Mouse (Mus musculus) embryonic facial prominence, embryonic 15.5 days (tissue): ENCODE results near the gene Klhl33. TPM values are rescaled to one million over a fixed set of nuclear protein-coding genes. Genes with fewer than 3 reads are reported as not detected.
"Not testable (repeated sequence)": the region's sequence is repeated elsewhere in the genome, so short reads cannot be mapped to it uniquely, and the experiment has no call there.

Experiments used
- ATAC-seq: fragments of 200-750 bp; cut with Nextera tagmentation; 2 replicates; pipeline ENCODE4 v1.8.0; 2017; ENCODE audit warnings: low read depth, moderate TSS enrichment; ENCODE audit not compliant: insufficient number of reproducible peaks, low FRiP score, low TSS enrichment
- H3K27ac ChIP-seq: fragments of 300-500 bp; sonication (generic); replicated peaks from 2 replicates; pipeline ENCODE4 v1.5.1; 2015; ENCODE audit warnings: mild to moderate bottlenecking, inconsistent platforms
- H3K27me3 ChIP-seq: fragments of 300-500 bp; sonication (generic); 2 replicates; pipeline ENCODE4 v1.6.1; 2015; ENCODE audit warnings: inconsistent platforms
- H3K36me3 ChIP-seq: fragments of 300-500 bp; sonication (generic); 2 replicates; pipeline ENCODE4 v1.6.1; 2015; ENCODE audit warnings: mild to moderate bottlenecking, inconsistent platforms
- H3K4me1 ChIP-seq: fragments of 300-500 bp; sonication (generic); 2 replicates; pipeline ENCODE4 v1.6.1; 2015; ENCODE audit warnings: inconsistent platforms
- H3K4me2 ChIP-seq: fragments of 300-500 bp; sonication (generic); replicated peaks from 2 replicates; pipeline ENCODE4 v1.6.1; 2015; ENCODE audit warnings: mild to moderate bottlenecking, inconsistent platforms
- H3K4me3 ChIP-seq: fragments of 300-500 bp; sonication (generic); replicated peaks from 2 replicates; pipeline ENCODE4 v1.5.1; 2015; ENCODE audit warnings: mild to moderate bottlenecking, inconsistent platforms
- H3K9ac ChIP-seq: fragments of 300-500 bp; sonication (generic); 2 replicates; pipeline ENCODE4 v1.6.1; 2015; ENCODE audit warnings: inconsistent platforms
- H3K9me3 ChIP-seq: fragments of 300-500 bp; sonication (generic); replicated peaks from 2 replicates; pipeline ENCODE4 v1.6.1; 2016; ENCODE audit warnings: inconsistent platforms
- WGBS: fragments of 180-500 bp; shearing (Covaris S2); methylation state at CpG from one replicate; pipeline ENCODE4 v1.1.7; 2015; 5-methylcytosine and 5-hydroxymethylcytosine counted together
- polyA plus RNA-seq: library from polyadenylated mRNA; unstranded; fragments of >200 nt; fragmentation: Nextera tagmentation; extraction: Ambion mirVana; gene quantifications from 2 replicates; pipeline ENCODE4 v1.2.1, GENCODE M21; 2015

The Klhl33 gene
- 0.24 and 0.45 TPM in 2 replicates for polyA plus RNA-seq

DNA sequence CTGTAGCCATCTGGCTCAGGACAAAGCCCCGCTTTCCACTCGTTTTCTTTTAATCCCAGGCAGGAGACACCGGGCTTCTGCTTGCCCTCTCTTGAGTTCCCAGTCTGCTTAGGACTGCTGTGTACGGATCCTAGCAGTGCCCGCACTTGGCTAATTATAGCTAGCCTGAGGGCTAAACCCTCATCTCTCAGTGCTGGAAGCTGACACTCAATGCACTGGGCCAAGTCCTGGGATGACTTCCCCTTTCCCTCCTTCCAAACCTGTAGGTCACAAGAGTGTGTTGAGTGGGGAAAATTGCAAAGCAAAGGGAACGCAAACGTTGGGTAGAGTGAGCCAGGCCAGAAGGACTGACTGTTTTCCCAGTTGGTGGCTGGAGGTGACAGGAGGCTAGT, at the start of gene Klhl33:
Gene Klhl33, minus strand, starts transcription at position 134 of the 392 bp plus-strand sequence.
- Histone ChIP-seq H3K36me3 (no peaks in the 10 kb centered on the region), H3K4me3 (peak within 1 kb of the TSS; percentile 43), H3K4me1 (peaks cover 24% of the 10 kb centered on the region), H3K27me3 (peaks cover 14% of the 10 kb centered on the region), H3K9ac (peak within 1 kb of the TSS; percentile 21; the same call in 1 of the 2 replicates), H3K4me2 (peak within 1 kb of the TSS; percentile 85), H3K27ac (no peak within 1 kb of the TSS), H3K9me3 (no peaks in the 10 kb centered on the region)
- no peak for ATAC-seq
- WGBS = 29% methylated on average over 7 of the region's 7 CpGs

DNA sequence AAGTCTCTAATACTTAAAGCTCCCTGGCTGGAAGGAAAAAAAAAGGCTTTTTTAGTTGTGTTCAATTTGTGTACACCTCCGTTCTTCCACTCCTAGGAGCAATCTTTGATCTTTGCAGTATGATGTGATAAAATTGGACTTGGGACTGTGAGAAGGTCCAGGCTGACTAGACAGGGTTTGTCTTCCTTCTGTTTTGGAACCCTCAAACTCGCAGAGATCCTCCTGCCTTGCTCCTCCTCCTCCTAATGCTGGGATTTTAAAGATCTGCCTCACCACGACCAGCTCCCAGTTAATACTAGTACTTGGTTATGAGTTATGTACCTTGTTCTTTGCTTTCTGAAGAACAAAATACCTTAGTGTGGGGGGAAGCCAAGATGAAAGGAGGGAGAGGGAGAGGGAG, 48.2 kb upstream of the Klhl33 start:
- ATAC-seq, H3K27me3 ChIP-seq, H3K36me3 ChIP-seq, H3K4me1 ChIP-seq, H3K27ac ChIP-seq, H3K9ac ChIP-seq, H3K9me3 ChIP-seq: not testable (repeated sequence)
- peak overlapping the region; percentile 55 for H3K4me3 ChIP-seq
- H3K4me2 ChIP-seq = peak overlapping the region; percentile 60
- 18% methylated on average over 3 of the region's 3 CpGs for WGBS

DNA sequence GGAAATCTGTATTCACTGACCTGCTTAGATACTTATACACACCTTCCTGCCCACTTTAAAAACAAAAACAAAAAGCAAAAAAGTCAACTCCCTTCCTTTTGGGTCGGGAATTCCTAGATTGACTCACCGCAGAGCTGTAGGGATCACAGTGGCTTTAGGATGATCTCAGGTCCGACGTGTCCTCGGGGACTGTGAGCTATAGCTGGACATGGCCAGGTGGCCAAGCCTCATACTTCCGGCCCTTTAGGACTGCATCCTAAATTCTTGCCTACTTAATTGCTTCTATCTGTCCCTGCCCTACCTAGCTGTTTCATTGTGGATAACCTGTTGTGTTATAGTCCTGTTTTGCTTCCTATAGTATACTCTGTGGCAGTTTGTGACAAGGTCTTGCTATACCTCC, 47.8 kb upstream of the Klhl33 start:
- H3K4me2 ChIP-seq = peak overlapping the region; percentile 60
- not testable (repeated sequence) for H3K9me3 ChIP-seq, H3K4me1 ChIP-seq, ATAC-seq, H3K36me3 ChIP-seq, H3K27me3 ChIP-seq
- 6% methylated on average over 6 of the region's 6 CpGs for WGBS
- H3K4me3 ChIP-seq = peak overlapping the region; percentile 55
- peak overlapping the region; percentile 15; the same call in 1 of the 2 replicates for H3K9ac ChIP-seq
- H3K27ac ChIP-seq = peak overlapping the region; percentile 90

DNA sequence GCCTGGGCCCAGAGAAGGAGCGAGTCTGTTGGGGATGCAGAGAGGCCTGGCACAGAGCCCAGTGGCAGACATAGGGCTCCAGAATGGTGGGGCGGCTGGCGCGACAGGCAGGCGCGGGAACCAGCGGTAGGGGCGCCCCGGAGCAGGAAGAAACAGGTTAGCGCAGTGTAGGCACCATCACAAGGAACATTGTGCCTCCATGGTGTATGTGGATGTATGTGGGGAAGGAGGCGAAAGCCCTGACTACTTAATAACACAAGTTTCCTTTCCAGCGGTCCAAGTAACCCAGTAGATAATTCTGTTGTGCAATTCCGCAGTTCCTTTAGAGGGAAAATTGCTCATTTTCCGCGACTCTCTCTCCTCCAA, 47.3 kb upstream of the Klhl33 start:
- peak; percentile 92 for ATAC-seq
- not testable (repeated sequence) for H3K27me3 ChIP-seq, H3K9me3 ChIP-seq, H3K36me3 ChIP-seq, H3K4me1 ChIP-seq
- 0% methylated on average over 15 of the region's 15 CpGs for WGBS
- H3K27ac ChIP-seq = peak overlapping the region; percentile 90
- peak overlapping the region; percentile 60 for H3K4me2 ChIP-seq
- peak overlapping the region; percentile 55 for H3K4me3 ChIP-seq
- peak overlapping the region; percentile 39 for H3K9ac ChIP-seq

DNA sequence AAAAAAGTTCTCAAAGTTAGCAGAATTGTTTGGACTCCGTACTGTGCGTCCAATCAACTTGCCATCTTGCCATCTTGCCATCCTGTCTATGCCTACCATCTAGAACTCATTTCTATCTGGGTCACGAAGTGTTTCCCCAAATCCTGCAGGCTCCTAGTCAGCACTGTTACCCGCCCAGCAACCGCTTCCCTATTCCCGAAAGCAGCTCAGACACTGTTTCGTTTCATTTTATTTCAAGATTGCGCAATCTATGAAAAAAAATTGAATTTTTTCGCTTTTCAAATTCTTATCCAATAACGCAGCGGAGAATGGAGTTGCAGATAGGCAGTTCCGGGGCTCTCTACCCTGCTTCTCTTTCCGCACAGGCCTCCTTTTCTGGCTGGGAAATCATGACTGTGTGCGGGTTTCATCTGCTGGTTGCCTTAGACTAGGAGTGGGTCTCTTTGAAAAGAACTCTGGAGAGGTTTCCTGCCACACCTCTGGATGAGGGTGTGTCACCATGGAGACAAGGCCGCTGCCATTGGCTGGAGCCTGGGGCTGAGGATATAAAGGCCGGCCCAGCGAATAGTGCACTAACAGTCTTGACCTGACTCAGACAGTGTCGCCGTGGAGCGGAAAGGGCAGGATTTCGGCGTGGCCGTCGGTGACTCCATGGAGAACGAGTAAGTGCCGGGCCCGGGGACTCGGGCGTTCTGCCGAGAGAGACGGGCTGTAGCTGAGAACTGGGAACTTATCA, 46.8 kb upstream of the Klhl33 start, which contains the start of gene Gm49342:
Gene Gm49342, plus strand, starts transcription at position 586 of the 736 bp plus-strand sequence.
- peak within 1 kb of the TSS; percentile 90 for H3K27ac ChIP-seq
- no peaks in the 10 kb centered on the region for H3K27me3 ChIP-seq
- peaks cover 6% of the 10 kb centered on the region; the same call in 1 of the 2 replicates for H3K4me1 ChIP-seq
- H3K9ac ChIP-seq = peak within 1 kb of the TSS; percentile 39
- ATAC-seq = peak; percentile 98
- no peaks in the 10 kb centered on the region for H3K36me3 ChIP-seq
- peak within 1 kb of the TSS; percentile 60 for H3K4me2 ChIP-seq
- no peaks in the 10 kb centered on the region for H3K9me3 ChIP-seq
- 14% methylated on average over 31 of the region's 31 CpGs for WGBS
- H3K4me3 ChIP-seq = peak within 1 kb of the TSS; percentile 55

DNA sequence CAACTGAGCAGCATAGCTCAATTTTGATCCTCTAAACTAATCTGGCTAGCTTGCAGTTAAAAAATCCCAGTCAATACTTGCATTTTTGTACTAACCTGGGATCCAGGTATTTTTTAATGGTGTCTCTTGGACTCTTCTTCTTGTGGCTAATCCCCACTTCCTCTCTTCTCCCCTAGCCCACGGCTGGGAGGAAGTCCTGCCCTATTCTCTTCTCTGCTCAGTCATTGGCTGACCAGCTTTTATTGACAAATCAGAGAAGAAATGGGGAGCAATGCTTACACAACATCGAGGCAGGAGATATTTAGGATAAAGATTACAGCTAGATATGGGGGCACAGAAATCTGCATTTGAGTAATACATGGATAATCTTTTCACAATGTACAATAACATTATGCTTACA, 41.6 kb upstream of the Klhl33 start:
- Histone ChIP-seq H3K27ac (no peak overlapping the region), H3K4me2 (no peak overlapping the region), H3K36me3 (no peaks in the 10 kb centered on the region), H3K4me3 (no peak overlapping the region), H3K27me3 (no peaks in the 10 kb centered on the region), H3K9ac (no peak overlapping the region), H3K9me3 (no peaks in the 10 kb centered on the region), H3K4me1 (no peaks in the 10 kb centered on the region)
- ATAC-seq = no peak
- 35% methylated on average over 2 of the region's 2 CpGs for WGBS

DNA sequence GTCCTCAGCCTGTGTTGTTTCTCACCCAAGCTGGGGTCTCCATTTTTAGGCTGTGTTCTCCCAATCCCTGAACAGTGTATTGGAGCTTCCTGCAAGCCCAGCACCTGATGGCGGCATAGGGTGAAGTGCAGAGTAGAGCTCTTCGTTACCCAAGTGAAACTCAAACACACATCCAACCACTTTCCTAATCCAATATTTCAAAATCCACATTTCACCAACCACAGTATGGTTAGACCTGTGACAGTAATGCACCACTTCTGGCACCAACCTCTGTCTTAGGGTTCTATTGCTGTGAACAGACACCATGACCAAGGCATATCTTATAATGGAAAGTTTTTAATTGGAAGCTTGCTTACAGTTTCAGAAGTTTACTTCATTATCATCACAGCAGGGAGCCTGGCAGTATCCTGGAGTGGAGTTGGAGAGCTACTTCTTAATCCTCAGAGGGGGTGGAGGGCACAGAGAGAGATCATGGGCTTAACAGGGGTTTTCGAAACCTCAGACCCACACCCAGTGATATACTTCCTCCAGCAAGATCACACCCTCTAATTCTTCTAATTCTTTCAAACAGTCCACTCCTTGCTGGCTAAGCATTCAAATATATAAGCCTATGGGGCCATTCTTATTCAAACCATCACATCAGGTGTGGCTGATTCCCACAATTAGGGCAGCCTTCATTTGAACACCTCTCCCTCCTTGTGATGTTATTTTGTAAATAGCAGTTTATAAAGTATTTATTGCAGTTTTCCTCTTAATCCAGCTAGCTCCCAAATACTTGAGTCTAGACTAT, 41.0 kb upstream of the Klhl33 start:
- H3K4me3 ChIP-seq = no peak overlapping the region
- no peaks in the 10 kb centered on the region for H3K9me3 ChIP-seq
- no peak overlapping the region for H3K4me2 ChIP-seq
- no peaks in the 10 kb centered on the region for H3K27me3 ChIP-seq
- no peaks in the 10 kb centered on the region for H3K4me1 ChIP-seq
- no peaks in the 10 kb centered on the region for H3K36me3 ChIP-seq
- WGBS = 87% methylated on average over 3 of the region's 3 CpGs
- no peak overlapping the region for H3K9ac ChIP-seq
- no peak overlapping the region for H3K27ac ChIP-seq
- no peak for ATAC-seq

DNA sequence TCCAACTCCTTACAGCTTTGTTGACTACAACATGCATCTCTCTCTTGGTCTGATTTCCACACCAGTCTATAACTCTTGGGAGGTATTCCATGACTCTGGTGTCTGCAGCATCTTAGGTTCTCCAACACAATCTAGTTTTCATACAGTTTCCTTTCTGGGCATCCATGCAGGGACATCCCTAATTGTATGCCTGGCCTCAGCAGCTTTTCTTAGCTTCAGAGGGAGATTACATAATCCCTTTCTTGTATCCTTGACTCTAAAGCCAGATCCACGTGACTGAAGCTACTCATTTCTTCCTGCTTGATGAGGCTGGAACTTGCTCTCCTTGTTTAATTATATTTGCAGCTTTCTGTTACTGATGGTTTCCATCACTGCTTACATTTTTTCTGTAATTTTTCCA, 39.3 kb upstream of the Klhl33 start:
- Histone ChIP-seq H3K9ac (no peak overlapping the region), H3K27me3 (no peaks in the 10 kb centered on the region), H3K36me3 (no peaks in the 10 kb centered on the region), H3K4me3 (no peak overlapping the region), H3K4me2 (no peak overlapping the region), H3K4me1 (peaks cover 4% of the 10 kb centered on the region), H3K27ac (no peak overlapping the region), H3K9me3 (no peaks in the 10 kb centered on the region)
- WGBS = 57% methylated on average over 1 of the region's 1 CpGs
- ATAC-seq = no peak

DNA sequence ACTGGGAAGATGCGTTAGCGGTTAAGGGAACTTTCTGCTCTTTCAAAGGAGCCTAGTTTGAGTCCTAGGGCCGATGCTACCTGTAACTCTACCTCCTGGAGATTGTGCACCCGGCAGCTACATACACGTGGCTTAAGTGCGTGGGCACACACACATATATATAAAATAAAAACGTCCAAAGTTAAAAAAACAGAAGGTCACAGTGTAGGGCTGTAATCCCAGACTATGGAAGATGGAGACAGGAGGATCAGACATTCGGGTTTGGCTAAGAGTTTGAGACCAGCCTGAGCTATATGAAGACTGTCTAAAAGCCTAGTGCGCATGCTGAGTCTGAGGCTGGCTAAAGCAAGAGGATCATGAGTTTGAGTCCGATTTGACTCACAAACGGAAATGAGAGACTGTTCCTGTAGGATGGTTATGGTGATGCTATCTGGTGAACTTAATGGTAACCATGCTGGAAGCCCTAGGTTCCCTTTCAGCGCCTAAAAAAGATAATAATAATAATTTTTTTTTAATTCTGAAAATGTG, 34.2 kb upstream of the Klhl33 start:
- Histone ChIP-seq H3K4me2 (peak overlapping the region; percentile 80), H3K36me3 (peaks cover 28% of the 10 kb centered on the region), H3K9ac (peak overlapping the region; percentile 48), H3K9me3 (no peaks in the 10 kb centered on the region), H3K27ac (peak overlapping the region; percentile 94), H3K27me3 (no peaks in the 10 kb centered on the region), H3K4me3 (peak overlapping the region; percentile 87), H3K4me1 (peaks cover 20% of the 10 kb centered on the region)
- ATAC-seq = no peak
- WGBS = 8% methylated on average over 12 of the region's 12 CpGs

DNA sequence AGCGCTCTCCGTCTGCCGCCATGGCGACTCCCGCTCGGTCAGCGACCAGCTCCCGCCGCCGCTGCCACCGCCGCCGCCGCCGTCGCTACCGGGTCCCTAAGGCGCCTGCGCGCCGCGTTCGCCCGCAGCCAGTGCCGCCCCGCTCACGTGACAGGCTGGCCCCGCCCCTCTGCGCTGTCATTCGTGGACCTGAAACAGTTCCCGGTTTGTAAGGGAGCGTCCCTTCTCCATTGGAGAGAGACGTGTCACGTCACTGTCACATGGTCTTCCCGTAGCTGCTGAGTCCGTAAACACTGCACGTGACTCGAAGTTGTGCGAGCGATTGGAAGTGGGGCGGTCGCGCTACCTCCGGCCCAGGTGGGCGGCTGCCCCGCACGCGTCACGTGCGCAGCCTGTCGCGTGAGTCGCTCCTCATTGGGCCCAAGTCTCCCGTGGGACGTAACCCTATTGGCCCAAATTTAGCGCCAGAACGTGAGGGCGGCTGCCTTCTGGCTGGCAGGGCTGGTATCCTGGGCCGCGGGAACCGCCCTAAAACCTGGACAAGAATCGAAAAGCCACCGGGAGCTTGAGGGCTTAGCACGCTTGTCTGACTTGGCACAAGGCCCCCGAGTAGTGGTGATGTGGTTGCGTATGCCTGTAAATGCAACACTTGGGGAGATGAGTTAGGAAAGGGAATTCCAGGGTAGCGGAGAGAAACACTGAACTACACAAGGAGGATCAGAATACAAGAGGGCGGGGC, 33.6 kb upstream of the Klhl33 start, which contains the start of the genes Pip4p1 and Pnp:
Gene Pip4p1, minus strand, starts transcription at position 103 of the 739 bp plus-strand sequence.
Gene Pnp, plus strand, starts transcription at position 329 of the 739 bp plus-strand sequence.
- Histone ChIP-seq H3K4me1 (peaks cover 26% of the 10 kb centered on the region), H3K4me2 (peak within 1 kb of the TSS; percentile 80), H3K9me3 (no peaks in the 10 kb centered on the region), H3K4me3 (peak within 1 kb of the TSS; percentile 87), H3K27me3 (no peaks in the 10 kb centered on the region), H3K36me3 (peaks cover 34% of the 10 kb centered on the region), H3K27ac (peak within 1 kb of the TSS; percentile 94), H3K9ac (peak within 1 kb of the TSS; percentile 85)
- peak; percentile 99 for ATAC-seq
- under 1% methylated on average over 68 of the region's 68 CpGs for WGBS
